Comparison of ENCODE assay signal across 11 mouse cellular contexts in the genomic region with DNA sequence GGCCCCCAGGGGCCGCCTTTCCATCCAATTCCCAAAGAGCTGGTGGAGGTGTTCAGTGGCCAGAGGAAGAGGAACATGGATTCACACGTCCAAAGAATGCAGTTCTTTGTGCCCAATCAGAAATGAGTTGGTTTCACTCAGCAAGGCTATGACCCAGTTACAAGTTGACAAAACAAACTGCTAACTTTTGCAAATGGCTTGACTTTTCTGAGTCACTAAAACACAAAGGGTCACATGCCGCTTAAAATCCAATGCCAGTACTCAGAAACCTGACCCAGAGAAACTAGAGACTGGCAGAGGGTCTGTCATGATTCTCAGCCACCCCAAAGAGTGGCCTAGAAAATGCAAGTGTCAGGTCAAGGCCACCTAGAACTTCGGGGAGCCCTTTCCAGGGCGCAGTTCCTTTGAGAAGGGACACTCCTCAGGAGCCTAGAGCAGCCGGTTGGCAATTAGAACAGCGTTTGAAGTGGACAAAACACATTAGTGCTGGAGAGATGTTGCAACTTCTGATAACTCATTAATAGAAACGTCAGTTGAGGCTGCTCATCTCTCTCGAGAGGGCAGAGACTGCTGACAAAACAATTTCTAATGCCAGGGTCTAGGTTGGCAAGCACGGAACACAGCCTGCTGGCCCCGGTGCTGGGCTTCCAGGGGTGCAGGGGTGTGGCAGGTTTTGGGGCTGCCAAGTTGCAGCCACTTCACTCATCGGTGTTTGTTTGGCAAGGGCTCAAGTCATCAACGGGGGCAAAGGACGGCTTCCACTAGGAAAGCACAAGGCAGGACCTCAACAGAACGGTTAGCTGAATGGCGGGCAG.
A peak's percentile ranks its signal among the peaks of the same experiment; 100 is the strongest.
DNase-seq lines count a peak whose midpoint lies in the region; ATAC-seq and TF ChIP-seq lines count a peak whose summit lies in the region.
"Had no signal": no experiment of that assay in that cellular context is flagged by ENCODE, and none has a peak within 500 bp of the region (broad histone marks: within the 10 kb centered on the region; RNA-seq: fewer than 3 reads in every experiment).

No protein-coding gene starts in this region.

- 0 out of 2 replicates have a peak overlapping the region, but pooled peaks have one; percentile 21 for H3K4me2 ChIP-seq in liver, embryonic 13.5 days
- no peak overlapping the region for H3K4me2 ChIP-seq in liver, embryonic 12.5 days
- peak overlapping the region; percentile 33; the same call in 1 of the 2 replicates for H3K4me2 ChIP-seq in liver, postnatal 0 days (ENCODE audit: low read depth, low read length)
- H3K4me2 ChIP-seq: forebrain, embryonic 12.5 days had no signal

- H3K4me3 ChIP-seq in liver, embryonic 13.5 days (replicated peaks) = no peak overlapping the region
- no peak overlapping the region for H3K4me3 ChIP-seq in liver, embryonic 12.5 days
- H3K4me3 ChIP-seq in liver, postnatal 0 days (ENCODE audit: low read depth, low read length) = no peak overlapping the region
- H3K4me3 ChIP-seq: forebrain, embryonic 12.5 days had no signal

- no peaks in the 10 kb centered on the region for H3K27me3 ChIP-seq in liver, embryonic 13.5 days
- H3K27me3 ChIP-seq in liver, embryonic 12.5 days (replicated peaks) = no peaks in the 10 kb centered on the region
- H3K27me3 ChIP-seq in liver, postnatal 0 days (ENCODE audit: insufficient read depth, low read length) = no peaks in the 10 kb centered on the region
- H3K27me3 ChIP-seq: forebrain, embryonic 12.5 days had no signal

- no peak for TF ChIP-seq CTCF in liver, postnatal 0 days (IDR thresholded peaks at IDR 0.05; ENCODE audit: low read depth)

- peak; percentile 92 for DNase-seq in heart, adult 11 months
- DNase-seq in heart, postnatal 4 days = no peak
- DNase-seq in liver, embryonic 13.5 days = no peak
- DNase-seq in adrenal gland, postnatal 36 days = peak; percentile 30 to 34
- DNase-seq in liver, postnatal 0 days = peak; percentile 49
- no peak for DNase-seq in urinary bladder, postnatal 14 days (ENCODE audit: low spot score)
- DNase-seq: gastrocnemius, postnatal 10 days; heart, postnatal 10 days; midbrain, embryonic 14.5 days had no signal

- no peak overlapping the region for H3K27ac ChIP-seq in liver, embryonic 13.5 days
- H3K27ac ChIP-seq in liver, embryonic 12.5 days = no peak overlapping the region
- H3K27ac ChIP-seq in liver, postnatal 0 days (ENCODE audit: low read depth) = peak overlapping the region; percentile 86
- H3K27ac ChIP-seq: forebrain, embryonic 12.5 days had no signal

- 71% methylated on average over 16 of the region's 16 CpGs for WGBS in liver, embryonic 13.5 days (ENCODE audit: insufficient replicate concordance)
- WGBS in liver, embryonic 12.5 days (ENCODE audit: insufficient replicate concordance) = 75% methylated on average over 16 of the region's 16 CpGs
- WGBS in liver, postnatal 0 days (ENCODE audit: insufficient replicate concordance) = 66% methylated on average over 16 of the region's 16 CpGs

- H3K36me3 ChIP-seq in liver, embryonic 13.5 days = peaks cover 16% of the 10 kb centered on the region
- H3K36me3 ChIP-seq in liver, embryonic 12.5 days = peaks cover 22% of the 10 kb centered on the region
- peaks cover 8% of the 10 kb centered on the region for H3K36me3 ChIP-seq in liver, postnatal 0 days (replicated peaks; ENCODE audit: insufficient read depth, low read length)

- TF ChIP-seq EP300 in liver, postnatal 0 days (IDR thresholded peaks at IDR 0.05; ENCODE audit: low read depth) = no peak

- H3K9me3 ChIP-seq in liver, embryonic 13.5 days (replicated peaks) = no peaks in the 10 kb centered on the region
- no peaks in the 10 kb centered on the region for H3K9me3 ChIP-seq in liver, embryonic 12.5 days (replicated peaks)
- H3K9me3 ChIP-seq in liver, postnatal 0 days (ENCODE audit: low read length) = no peaks in the 10 kb centered on the region
- H3K9me3 ChIP-seq: forebrain, embryonic 12.5 days had no signal

- H3K4me1 ChIP-seq in liver, embryonic 13.5 days (replicated peaks) = peaks cover 13% of the 10 kb centered on the region; the same call in 1 of the 2 replicates
- peaks cover 18% of the 10 kb centered on the region for H3K4me1 ChIP-seq in liver, embryonic 12.5 days
- H3K4me1 ChIP-seq in liver, postnatal 0 days (ENCODE audit: insufficient read depth) = peaks cover 7% of the 10 kb centered on the region
- H3K4me1 ChIP-seq: forebrain, embryonic 12.5 days had no signal

- no peak overlapping the region for H3K9ac ChIP-seq in liver, embryonic 13.5 days
- H3K9ac ChIP-seq in liver, embryonic 12.5 days = no peak overlapping the region
- H3K9ac ChIP-seq in liver, postnatal 0 days (replicated peaks) = 0 out of 2 replicates have a peak overlapping the region, but pooled peaks have one; percentile 38
- H3K9ac ChIP-seq: forebrain, embryonic 12.5 days had no signal

- no peak for ATAC-seq in liver, embryonic 13.5 days (ENCODE audit: low read depth)
- ATAC-seq in liver, embryonic 12.5 days = no peak
- peak; percentile 75 for ATAC-seq in liver, postnatal 0 days

Comparison
In these comparisons a context has a peak if more than half of its experiments do, and no peak if none do; other contexts are left out.
1. DNase-seq: peak in heart, adult 11 months (single experiment), adrenal gland, postnatal 36 days (2 of 2) and liver, postnatal 0 days (single experiment); none in heart, postnatal 4 days (single experiment), liver, embryonic 13.5 days (single experiment) and urinary bladder, postnatal 14 days (single experiment).